Mouse (Mus musculus) stomach, postnatal 0 days (tissue): ENCODE data around the gene Tmem104. TPM values are rescaled to one million over a fixed set of nuclear protein-coding genes. Genes with fewer than 3 reads are reported as not detected.

Experiments used
- ATAC-seq: fragments of 200-750 bp; cut with Nextera tagmentation; 2 replicates; pipeline ENCODE4 v1.8.0; 2017; ENCODE audit not compliant: low FRiP score, low TSS enrichment
- DNase-seq: peaks from one replicate; pipeline ENCODE4 v3.0.0-alpha.2; 2016; ENCODE audit warnings: low spot score
- H3K27ac ChIP-seq: fragments of 300-500 bp; sonication (generic); replicated peaks from 2 replicates; pipeline ENCODE4 v1.5.1; 2014; ENCODE audit warnings: mild to moderate bottlenecking, control low read depth
- H3K27me3 ChIP-seq: fragments of 300-500 bp; sonication (generic); 2 replicates; pipeline ENCODE4 v1.6.1; 2014; ENCODE audit warnings: low read length; ENCODE audit not compliant: control insufficient read depth, insufficient read depth
- H3K36me3 ChIP-seq: fragments of 300-500 bp; sonication (generic); 2 replicates; pipeline ENCODE4 v1.6.1; 2014; ENCODE audit warnings: low read length, mixed read lengths; ENCODE audit not compliant: control insufficient read depth, insufficient read depth
- H3K4me1 ChIP-seq: fragments of 300-500 bp; sonication (generic); replicated peaks from 2 replicates; pipeline ENCODE4 v1.6.1; 2014; ENCODE audit warnings: antibody characterized with exemption; ENCODE audit not compliant: control insufficient read depth, insufficient read depth
- H3K4me2 ChIP-seq: fragments of 300-500 bp; sonication (generic); replicated peaks from 2 replicates; pipeline ENCODE4 v1.6.1; 2014; ENCODE audit warnings: low read depth, mild to moderate bottlenecking, control low read depth, moderate library complexity
- H3K4me3 ChIP-seq: fragments of 300-500 bp; sonication (generic); 2 replicates; pipeline ENCODE4 v1.5.1; 2014; ENCODE audit warnings: low read depth, low read length, control low read depth
- H3K9ac ChIP-seq: fragments of 300-500 bp; sonication (generic); 2 replicates; pipeline ENCODE4 v1.6.1; 2014; ENCODE audit warnings: mild to moderate bottlenecking, low read length, control low read depth, mixed read lengths
- H3K9me3 ChIP-seq: fragments of 300-500 bp; sonication (generic); 2 replicates; pipeline ENCODE4 v1.6.1; 2016; ENCODE audit warnings: low read length; ENCODE audit not compliant: control insufficient read depth
- CTCF ChIP-seq: IDR thresholded peaks from 2 replicates; pipeline ENCODE4 v1.5.1; 2016; ENCODE audit warnings: antibody characterized with exemption, low read depth, mild to moderate bottlenecking, moderate library complexity
- EP300 ChIP-seq: optimal IDR thresholded peaks from 2 replicates; pipeline ENCODE3; 2016; ENCODE audit warnings: antibody characterized with exemption
- WGBS: fragments of 180-500 bp; shearing (Covaris S2); extraction: QIAGEN DNeasy Blood & Tissue Kit; methylation state at CpG from one replicate; pipeline ENCODE4 v1.1.7; 2014; 5-methylcytosine and 5-hydroxymethylcytosine counted together
- polyA plus RNA-seq: library from polyadenylated mRNA; unstranded; fragments of >200 nt; fragmentation: Nextera tagmentation; extraction: Ambion mirVana; gene quantifications from 2 replicates; pipeline ENCODE4 v1.2.1, GENCODE M21; 2015

Gene Tmem104
- polyA plus RNA-seq, 1 experiment from 2014 or later = 6.3 TPM

DNA sequence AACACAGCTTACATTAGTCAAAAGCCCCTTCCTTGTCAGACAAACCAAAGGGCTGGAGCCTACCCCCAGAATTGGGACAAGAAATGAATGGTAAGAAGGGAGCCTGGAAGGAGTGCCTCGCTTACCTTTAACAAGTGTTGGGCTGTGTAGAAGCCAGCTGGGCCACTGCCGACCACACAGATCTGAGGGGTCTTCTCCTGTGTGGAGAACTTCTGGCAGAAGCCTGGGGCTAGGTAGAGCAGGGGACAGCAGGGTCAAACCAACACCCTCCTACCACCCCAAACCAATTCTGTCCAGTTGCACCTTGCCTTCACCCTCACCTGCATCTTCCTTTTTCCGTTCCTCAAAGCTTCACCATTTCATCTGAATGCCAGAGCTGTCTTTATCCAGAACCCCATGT lies 88.7 kb downstream of the Tmem104 start:
- Histone ChIP-seq H3K9ac (peak overlapping the region; percentile 69; the same call in 1 of the 2 replicates), H3K36me3 (no peaks in the 10 kb centered on the region), H3K9me3 (no peaks in the 10 kb centered on the region), H3K27ac (no peak overlapping the region), H3K4me1 (peaks cover 3% of the 10 kb centered on the region; the same call in 1 of the 2 replicates), H3K27me3 (no peaks in the 10 kb centered on the region), H3K4me2 (peak overlapping the region; percentile 86), H3K4me3 (peak overlapping the region; percentile 55; the same call in 1 of the 2 replicates)
- TF ChIP-seq CTCF (no peak), EP300 (no peak)
- no peak for DNase-seq
- no peak for ATAC-seq
- 58% methylated on average over 3 of the region's 3 CpGs for WGBS

DNA sequence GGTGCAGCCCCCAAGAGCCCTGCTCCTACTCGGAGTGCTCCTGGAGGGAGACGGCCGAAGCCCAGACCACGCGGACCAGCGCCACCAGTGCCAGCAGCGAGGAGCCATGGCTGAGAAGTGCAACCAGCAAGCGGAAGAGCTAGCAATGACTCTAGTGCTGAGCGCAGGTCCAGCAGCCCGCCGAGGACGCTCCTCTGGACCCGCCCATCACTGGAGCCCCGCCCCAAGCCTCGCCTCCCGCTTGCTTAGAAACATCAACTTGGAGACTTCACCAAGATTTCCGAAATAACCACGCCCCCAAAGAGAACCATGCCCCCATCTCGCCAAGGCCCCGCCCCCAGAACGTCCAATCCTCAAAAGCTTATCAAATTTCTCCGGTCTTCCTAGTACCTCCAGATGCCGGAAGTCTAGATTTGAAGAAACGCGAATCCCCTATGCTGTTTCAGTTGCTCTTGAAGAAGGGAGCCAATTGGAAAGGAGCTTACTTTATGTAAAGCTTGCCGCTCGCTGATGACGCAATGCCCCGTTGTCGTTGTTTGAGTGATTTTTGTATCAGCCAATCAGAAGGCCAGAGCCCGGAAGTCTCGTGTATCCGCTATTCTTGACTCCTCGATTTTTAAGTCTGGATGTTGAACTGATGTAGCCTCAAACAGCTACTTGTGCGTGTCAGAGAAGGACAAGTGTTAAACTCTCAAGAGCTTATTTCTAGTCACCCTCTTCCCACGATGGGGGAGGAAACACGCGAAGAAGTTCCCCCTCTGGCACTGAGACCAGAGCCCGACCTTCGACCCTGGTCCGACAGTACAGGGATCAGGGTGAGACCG lies 89.7 kb downstream of the Tmem104 start, which contains the start of gene Fdxr:
TSS of gene Fdxr (minus strand) at position 271 of the 824 bp plus-strand sequence.
- under 1% methylated on average over 42 of the region's 42 CpGs for WGBS
- TF ChIP-seq EP300 (no peak), CTCF (peak; percentile 36; the same call in 1 of the 2 replicates)
- H3K4me1 ChIP-seq = peaks cover 3% of the 10 kb centered on the region; the same call in 1 of the 2 replicates

DNA sequence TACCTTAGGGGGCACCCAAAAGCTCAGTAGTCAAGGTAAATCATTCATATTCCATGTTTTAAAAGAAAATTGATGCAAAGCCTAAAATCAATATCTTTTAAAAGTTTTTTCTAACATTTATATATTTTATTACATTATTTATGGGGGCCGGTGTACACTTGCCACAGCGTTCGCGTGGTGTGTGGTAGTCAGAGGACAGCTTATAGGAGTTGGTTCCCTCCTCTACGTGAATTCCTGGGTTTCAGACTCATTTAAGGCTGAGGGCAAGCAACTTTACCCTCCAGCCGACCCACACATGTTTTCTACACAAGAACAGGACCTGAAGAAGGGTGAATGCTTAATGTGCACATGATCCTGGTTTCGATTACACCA lies 90.3 kb downstream of the Tmem104 start:
- WGBS = 18% methylated on average over 7 of the region's 7 CpGs
- ATAC-seq (no peak), DNase-seq (no peak)
- H3K4me1 ChIP-seq = peaks cover 3% of the 10 kb centered on the region; the same call in 1 of the 2 replicates
- no peaks in the 10 kb centered on the region for H3K36me3 ChIP-seq
- H3K27ac ChIP-seq = peak overlapping the region; percentile 85
- H3K27me3 ChIP-seq = no peaks in the 10 kb centered on the region
- H3K9me3 ChIP-seq = no peaks in the 10 kb centered on the region
- H3K4me2 ChIP-seq = peak overlapping the region; percentile 90
- H3K9ac ChIP-seq = peak overlapping the region; percentile 69
- peak overlapping the region; percentile 55 for H3K4me3 ChIP-seq
- TF ChIP-seq EP300 (no peak), CTCF (no peak)

More for the DNA sequence above, 89.7 kb downstream of the Tmem104 start, which contains the start of gene Fdxr:
- peak within 1 kb of the TSS; percentile 90 for H3K4me2 ChIP-seq
- H3K9me3 ChIP-seq = no peaks in the 10 kb centered on the region
- H3K36me3 ChIP-seq = no peaks in the 10 kb centered on the region
- DNase-seq (peak; percentile 99), ATAC-seq (peak; percentile 95)
- H3K9ac ChIP-seq = peak within 1 kb of the TSS; percentile 69
- H3K27me3 ChIP-seq = no peaks in the 10 kb centered on the region
- H3K27ac ChIP-seq = peak within 1 kb of the TSS; percentile 85
- peak within 1 kb of the TSS; percentile 55 for H3K4me3 ChIP-seq

DNA sequence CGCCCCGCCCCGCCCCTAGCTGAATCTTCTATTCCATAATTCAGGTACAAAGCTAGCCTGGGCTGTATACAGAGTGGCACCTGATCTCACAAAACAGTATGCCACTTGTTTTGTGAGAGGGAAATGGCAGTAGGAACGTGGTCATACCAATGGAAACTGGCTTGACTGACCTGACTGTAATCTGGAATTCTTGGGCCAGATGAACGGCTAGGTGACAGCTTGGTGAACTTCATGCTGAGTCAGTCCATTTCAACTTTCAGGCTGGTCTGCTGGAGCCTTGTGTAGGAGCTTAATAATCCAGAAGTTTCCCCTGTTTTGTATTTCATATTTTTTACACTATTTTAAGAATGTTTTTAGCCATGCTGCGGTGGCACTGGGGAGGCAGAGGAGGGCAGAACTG lies 90.9 kb downstream of the Tmem104 start:
- H3K9me3 ChIP-seq = no peaks in the 10 kb centered on the region
- no peak overlapping the region for H3K4me2 ChIP-seq
- DNase-seq (no peak), ATAC-seq (no peak)
- peaks cover 3% of the 10 kb centered on the region; the same call in 1 of the 2 replicates for H3K4me1 ChIP-seq
- no peak overlapping the region for H3K27ac ChIP-seq
- no peak overlapping the region for H3K4me3 ChIP-seq
- no peak overlapping the region for H3K9ac ChIP-seq
- H3K27me3 ChIP-seq = no peaks in the 10 kb centered on the region
- H3K36me3 ChIP-seq = no peaks in the 10 kb centered on the region
- WGBS = 62% methylated on average over 6 of the region's 6 CpGs
- TF ChIP-seq EP300 (no peak), CTCF (no peak)

DNA sequence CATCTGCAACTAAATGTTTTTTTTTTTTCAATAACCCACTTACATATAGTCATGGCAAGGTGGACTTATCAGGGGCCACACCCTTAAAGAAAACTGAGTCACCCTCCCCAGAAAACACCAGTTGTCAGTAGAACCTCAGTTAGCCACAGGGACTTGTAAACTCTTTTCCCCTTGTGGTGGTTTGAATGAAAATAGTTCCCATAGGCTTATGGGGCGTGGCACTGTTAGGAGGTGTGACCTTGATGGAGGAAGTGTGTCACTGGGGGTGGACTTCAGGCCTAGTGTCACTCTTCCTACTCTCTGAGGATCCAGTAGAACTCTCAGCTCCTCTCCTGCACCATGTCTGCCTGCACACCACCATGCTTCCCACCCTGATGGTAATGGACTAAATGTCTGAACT lies 92.4 kb downstream of the Tmem104 start:
- peak; percentile 52 for DNase-seq
- WGBS = 65% methylated on average over 1 of the region's 1 CpGs
- no peaks in the 10 kb centered on the region for H3K36me3 ChIP-seq
- no peak overlapping the region for H3K9ac ChIP-seq
- ATAC-seq = no peak
- H3K4me3 ChIP-seq = no peak overlapping the region
- H3K27me3 ChIP-seq = no peaks in the 10 kb centered on the region
- H3K4me1 ChIP-seq = peaks cover 3% of the 10 kb centered on the region; the same call in 1 of the 2 replicates
- H3K27ac ChIP-seq = no peak overlapping the region
- no peak overlapping the region for H3K4me2 ChIP-seq
- TF ChIP-seq EP300 = no peak
- peak; percentile 28 for TF ChIP-seq CTCF
- H3K9me3 ChIP-seq = no peaks in the 10 kb centered on the region

DNA sequence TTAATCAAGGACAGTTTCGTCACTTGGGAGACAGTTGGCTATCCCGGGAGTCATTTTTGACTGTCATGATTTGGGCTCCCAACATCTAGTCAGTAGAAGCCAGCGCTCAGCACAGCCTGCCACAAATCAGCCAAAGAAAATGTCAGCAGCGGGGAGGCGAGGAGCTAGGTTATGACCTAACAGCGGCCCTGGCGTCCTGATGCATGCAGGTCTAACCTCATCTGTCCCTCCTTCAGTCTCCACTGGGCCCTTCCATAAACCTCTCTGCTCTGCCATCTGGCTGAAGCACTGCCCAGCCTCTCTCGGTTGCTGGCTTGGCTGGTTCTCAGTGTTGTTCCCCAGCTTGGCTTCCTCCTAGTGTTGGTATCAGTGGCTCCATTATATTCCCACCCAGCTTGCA lies 95.0 kb downstream of the Tmem104 start:
- TF ChIP-seq EP300 = no peak
- no peak for TF ChIP-seq CTCF
- no peaks in the 10 kb centered on the region for H3K27me3 ChIP-seq
- no peak overlapping the region for H3K4me3 ChIP-seq
- WGBS = 72% methylated on average over 8 of the region's 8 CpGs
- H3K9me3 ChIP-seq = no peaks in the 10 kb centered on the region
- no peak for DNase-seq
- H3K36me3 ChIP-seq = no peaks in the 10 kb centered on the region
- H3K4me1 ChIP-seq = peaks cover 3% of the 10 kb centered on the region; the same call in 1 of the 2 replicates
- no peak overlapping the region; the same call in 1 of the 2 replicates for H3K27ac ChIP-seq
- no peak overlapping the region for H3K4me2 ChIP-seq
- ATAC-seq = no peak
- H3K9ac ChIP-seq = no peak overlapping the region
